Mouse (Mus musculus) G1E (cell line): Measurements from ENCODE around the gene Cdh3. TPM values are rescaled to one million over a fixed set of nuclear protein-coding genes. Genes with fewer than 3 reads are reported as not detected.

Experiments
- ATAC-seq: 2 replicates; pipeline ENCODE4 v1.8.0; 2016; ENCODE audit warnings: mild to moderate bottlenecking; ENCODE audit not compliant: insufficient number of reproducible peaks, poor library complexity, low FRiP score, severe bottlenecking; ENCODE audit errors: extremely low read depth
- DNase-seq: peaks from one replicate; pipeline ENCODE4 v3.0.0; 2012; ENCODE audit warnings: low spot score
- H3K27me3 ChIP-seq: 2 replicates; pipeline ENCODE4 v1.6.1; 2012; ENCODE audit warnings: mild to moderate bottlenecking, low read length, inconsistent platforms; ENCODE audit not compliant: insufficient read depth
- H3K36me3 ChIP-seq: replicated peaks from 2 replicates; pipeline ENCODE3; 2012; ENCODE audit warnings: mild to moderate bottlenecking, inconsistent platforms
- H3K4me1 ChIP-seq: 2 replicates; pipeline ENCODE4 v1.6.1; 2012; ENCODE audit warnings: low read depth, low read length, inconsistent platforms, mixed read lengths; ENCODE audit not compliant: insufficient read depth
- H3K4me3 ChIP-seq: 2 replicates; pipeline ENCODE4 v1.5.1; 2012; ENCODE audit warnings: low read depth, mild to moderate bottlenecking, inconsistent platforms, low read length, moderate library complexity, mixed read lengths
- H3K9me3 ChIP-seq: replicated peaks from 2 replicates; pipeline ENCODE4 v1.6.1; 2012; ENCODE audit warnings: inconsistent platforms
- CTCF ChIP-seq: IDR thresholded peaks from 2 replicates; pipeline ENCODE4 v1.5.1; 2012; ENCODE audit warnings: low read depth, low read length, inconsistent platforms, mixed read lengths
- GATA1 ChIP-seq: IDR thresholded peaks from 2 replicates; pipeline ENCODE4 v1.6.1; 2012; ENCODE audit warnings: borderline replicate concordance, low read length, inconsistent platforms, mixed read lengths
- GATA2 ChIP-seq: IDR thresholded peaks from 2 replicates; pipeline ENCODE4 v1.6.1; 2012; ENCODE audit warnings: low read depth, low read length, inconsistent platforms, borderline replicate concordance
- POLR2AphosphoS5 ChIP-seq: IDR thresholded peaks from 2 replicates; pipeline ENCODE4 v1.6.1; 2012; ENCODE audit warnings: low read depth, low read length, inconsistent platforms; ENCODE audit not compliant: insufficient replicate concordance
- TAL1 ChIP-seq: conservative IDR thresholded peaks from 2 replicates; pipeline ENCODE4 v1.6.1; 2012; ENCODE audit warnings: low read depth, low read length, inconsistent platforms, mixed read lengths
- polyA plus RNA-seq: library from polyadenylated mRNA; stranded (reverse); fragments of >175 nt; gene quantifications from 2 replicates; pipeline ENCODE4 v1.2.3, GENCODE M21; 2012
- total RNA-seq, 2 experiments: library from RNA; stranded (forward) in 1 of 2; stranded (reverse) in 1 of 2; fragments of 200-1000 nt in 1 of 2; fragments of >200 nt in 1 of 2; fragmentation: Nextera tagmentation in 1 of 2; gene quantifications; 2 replicates each; pipeline ENCODE4 v1.2.3; 2014 to 2017

Cdh3 gene
- total and polyA plus RNA-seq, 3 experiments = 0.05 TPM; not detected in 2

GRCm38 (mm10) chr8:106520578-106520977 lies 9.9 kb downstream of the Cdh3 start:
- ATAC-seq = no peak
- H3K36me3 ChIP-seq = no peaks in the 10 kb centered on the region

GRCm38 (mm10) chr8:106521845-106522244 lies 11.2 kb downstream of the Cdh3 start:
- ATAC-seq (no peak), DNase-seq (no peak)
- H3K4me3 ChIP-seq = no peak overlapping the region
- no peaks in the 10 kb centered on the region for H3K27me3 ChIP-seq
- no peak for TF ChIP-seq TAL1
- no peak for TF ChIP-seq GATA1
- TF ChIP-seq GATA2 = no peak
- no peak for TF ChIP-seq POLR2AphosphoS5
- no peak for TF ChIP-seq CTCF
- H3K36me3 ChIP-seq = no peaks in the 10 kb centered on the region
- H3K9me3 ChIP-seq = no peaks in the 10 kb centered on the region
- H3K4me1 ChIP-seq = no peaks in the 10 kb centered on the region

More at GRCm38 (mm10) chr8:106520578-106520977, 9.9 kb downstream of the Cdh3 start:
- no peak overlapping the region for H3K4me3 ChIP-seq
- no peak for DNase-seq
- no peaks in the 10 kb centered on the region for H3K4me1 ChIP-seq
- no peaks in the 10 kb centered on the region for H3K9me3 ChIP-seq
- 0 out of 2 replicates have a peak, but pooled peaks cover 2% of the 10 kb centered on the region for H3K27me3 ChIP-seq
- TF ChIP-seq POLR2AphosphoS5 (no peak), GATA2 (no peak), CTCF (no peak), GATA1 (no peak), TAL1 (no peak)

- no peak overlapping the region for H3K4me3 ChIP-seq
- H3K9me3 ChIP-seq = no peaks in the 10 kb centered on the region
- no peak for DNase-seq
- no peaks in the 10 kb centered on the region for H3K4me1 ChIP-seq
- ATAC-seq = no peak
- H3K27me3 ChIP-seq = no peaks in the 10 kb centered on the region
- no peaks in the 10 kb centered on the region for H3K36me3 ChIP-seq
- TF ChIP-seq CTCF (no peak), POLR2AphosphoS5 (no peak), GATA1 (no peak), TAL1 (no peak), GATA2 (no peak)
These were observed 16.0 kb downstream of the Cdh3 start for GRCm38 (mm10) chr8:106526725-106527124.

- no peak for DNase-seq
- H3K27me3 ChIP-seq = no peaks in the 10 kb centered on the region
- no peak for ATAC-seq
- H3K4me3 ChIP-seq = no peak overlapping the region
- peak; percentile 42 for TF ChIP-seq CTCF
- TF ChIP-seq GATA1 = no peak
- H3K9me3 ChIP-seq = no peaks in the 10 kb centered on the region
- H3K36me3 ChIP-seq = no peaks in the 10 kb centered on the region
- no peaks in the 10 kb centered on the region for H3K4me1 ChIP-seq
These were observed 16.7 kb downstream of the Cdh3 start for GRCm38 (mm10) chr8:106527241-106528036.

- Histone ChIP-seq H3K4me1 (no peaks in the 10 kb centered on the region), H3K9me3 (no peaks in the 10 kb centered on the region), H3K27me3 (no peaks in the 10 kb centered on the region), H3K4me3 (no peak overlapping the region), H3K36me3 (no peaks in the 10 kb centered on the region)
- no peak for ATAC-seq
- no peak for DNase-seq
- TF ChIP-seq GATA1 = no peak
- no peak for TF ChIP-seq GATA2
- TF ChIP-seq TAL1 = no peak
- no peak for TF ChIP-seq POLR2AphosphoS5
- TF ChIP-seq CTCF = no peak
These were observed 18.0 kb downstream of the Cdh3 start for GRCm38 (mm10) chr8:106528596-106529249.

- no peaks in the 10 kb centered on the region for H3K27me3 ChIP-seq
- DNase-seq = no peak
- no peak for ATAC-seq
- no peaks in the 10 kb centered on the region for H3K4me1 ChIP-seq
- H3K9me3 ChIP-seq = no peaks in the 10 kb centered on the region
- TF ChIP-seq GATA2 (no peak), CTCF (no peak), TAL1 (no peak)
- no peaks in the 10 kb centered on the region for H3K36me3 ChIP-seq
- H3K4me3 ChIP-seq = no peak overlapping the region
These were observed 19.3 kb downstream of the Cdh3 start for GRCm38 (mm10) chr8:106529885-106530482.
